Mouse (Mus musculus): ENCODE data around the gene Ficd. TPM values are rescaled to one million over a fixed set of nuclear protein-coding genes. Genes with fewer than 3 reads are reported as not detected.

Gene Ficd
- 1 to 10 TPM; 7.3 to 7.7 TPM for total RNA-seq (2021)
- long read RNA-seq, experiment 1, transcript Ficd-201 (3 exons, 3,133 nt), result major isoform, 17 of 28 reads
- long read RNA-seq, experiment 1, partial matches to known transcripts, result 11 of 28 reads
- long read RNA-seq, experiment 1, other reads (novel, unspliced or antisense), result 0 of 28 reads
- long read RNA-seq, experiment 2, transcript Ficd-201 (3 exons, 3,133 nt), result major isoform, 13 of 15 reads
- long read RNA-seq, experiment 2, partial matches to known transcripts, result 0 of 15 reads
- long read RNA-seq, experiment 2, other reads (novel, unspliced or antisense), result 2 of 15 reads

DNA sequence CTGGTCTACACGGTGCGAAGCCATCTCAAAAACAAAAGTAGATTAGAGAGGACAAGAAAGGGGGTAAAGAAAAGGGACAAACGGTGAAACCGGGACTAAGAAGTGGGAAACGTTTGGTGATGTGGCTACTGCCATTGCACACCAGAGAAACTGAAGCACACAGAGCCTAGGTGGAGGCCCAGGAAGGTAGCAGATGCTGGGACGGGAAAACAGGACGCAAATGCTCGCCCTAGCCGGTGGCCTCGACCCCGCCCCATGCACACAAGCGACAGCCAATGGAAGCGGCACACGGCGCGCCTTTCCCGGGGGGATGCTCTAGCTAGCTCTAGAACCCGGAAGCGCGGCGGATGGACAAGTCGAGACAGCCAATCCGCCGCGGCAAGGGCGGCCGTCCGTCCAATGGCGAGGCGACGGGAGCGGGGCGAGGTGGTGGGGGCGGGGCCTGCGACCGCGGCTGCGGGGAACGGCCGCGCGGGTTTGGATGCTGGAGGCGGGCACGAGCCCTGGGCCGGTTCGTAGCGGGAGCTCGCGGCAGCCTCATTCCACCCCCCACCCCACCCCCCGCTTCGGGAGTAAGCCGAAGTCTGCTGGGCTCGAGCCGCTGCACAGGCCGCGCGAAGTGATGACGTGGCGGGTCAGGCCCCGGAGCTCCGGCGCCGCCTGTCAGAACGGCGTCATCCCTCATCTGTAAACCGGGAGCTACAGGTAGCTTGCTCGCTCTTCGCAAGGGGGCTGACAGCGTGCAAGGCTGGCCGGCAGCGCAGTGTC lies at the start of gene Ficd:
Gene Ficd (plus strand): TSS at position 459 of the 768 bp plus-strand sequence.
- peak; percentile 95 for DNase-seq

DNA sequence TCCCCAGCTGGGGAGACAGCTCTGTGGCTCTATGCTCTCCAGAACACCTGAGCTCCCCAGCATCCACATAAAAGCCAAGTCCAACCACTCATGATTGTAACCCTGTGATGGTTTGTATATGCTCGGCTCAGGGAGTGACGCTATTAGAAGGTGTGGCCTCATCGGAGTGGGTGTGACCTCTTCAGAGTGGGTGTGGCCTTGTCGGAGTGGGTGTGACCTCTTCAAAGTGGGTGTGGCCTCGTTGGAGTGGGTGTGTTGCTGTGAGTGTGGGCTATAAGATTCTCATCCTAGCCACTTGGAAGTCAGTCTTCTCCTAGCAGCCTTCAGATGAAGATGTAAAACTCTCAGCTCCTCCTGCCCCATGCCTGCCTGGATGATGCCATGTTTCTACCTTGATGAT lies 48.1 kb upstream of the Ficd start:
- DNase-seq, result no peak

DNA sequence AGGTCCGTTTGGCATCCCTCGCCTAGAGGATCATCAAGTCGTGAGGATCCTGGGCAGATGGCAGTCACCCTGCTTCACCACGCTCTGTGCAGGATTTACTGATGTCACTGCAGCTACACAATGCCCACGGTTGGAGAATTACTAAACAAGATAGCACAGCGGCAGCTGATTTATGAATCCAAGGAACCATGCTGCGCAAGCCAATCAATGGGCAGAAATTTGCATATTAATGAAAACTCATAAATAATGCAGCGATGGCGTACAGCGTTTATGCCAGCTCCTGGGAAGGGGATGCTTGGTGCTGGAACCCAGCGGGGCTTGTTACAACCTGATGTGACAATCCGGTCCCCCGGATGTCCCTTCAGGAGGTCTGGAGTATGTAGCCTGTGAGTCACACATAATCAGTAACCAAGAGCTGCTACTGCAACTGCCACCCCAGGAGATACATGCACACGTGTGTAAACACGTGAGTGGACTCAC lies 45.5 kb upstream of the Ficd start:
- no peak for DNase-seq

DNA sequence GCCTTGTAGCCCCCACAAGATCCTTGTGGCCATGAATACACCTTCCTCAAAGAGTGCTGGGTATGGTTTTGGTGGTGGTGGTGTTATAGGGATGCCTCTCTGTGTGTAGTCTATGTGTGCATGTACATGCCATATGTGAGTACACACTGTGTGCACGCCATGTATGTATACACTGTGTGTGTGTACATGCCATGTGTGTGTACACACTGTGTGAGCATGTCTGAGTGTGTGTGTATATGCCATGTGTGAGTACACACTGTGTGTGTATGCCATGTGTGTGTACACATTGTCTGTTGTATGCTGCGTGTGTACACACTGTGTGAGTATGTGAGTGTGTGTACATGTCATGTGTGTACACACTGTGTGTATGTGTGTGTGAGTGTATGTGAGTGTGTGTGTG lies 44.7 kb upstream of the Ficd start:
- no peak for DNase-seq

DNA sequence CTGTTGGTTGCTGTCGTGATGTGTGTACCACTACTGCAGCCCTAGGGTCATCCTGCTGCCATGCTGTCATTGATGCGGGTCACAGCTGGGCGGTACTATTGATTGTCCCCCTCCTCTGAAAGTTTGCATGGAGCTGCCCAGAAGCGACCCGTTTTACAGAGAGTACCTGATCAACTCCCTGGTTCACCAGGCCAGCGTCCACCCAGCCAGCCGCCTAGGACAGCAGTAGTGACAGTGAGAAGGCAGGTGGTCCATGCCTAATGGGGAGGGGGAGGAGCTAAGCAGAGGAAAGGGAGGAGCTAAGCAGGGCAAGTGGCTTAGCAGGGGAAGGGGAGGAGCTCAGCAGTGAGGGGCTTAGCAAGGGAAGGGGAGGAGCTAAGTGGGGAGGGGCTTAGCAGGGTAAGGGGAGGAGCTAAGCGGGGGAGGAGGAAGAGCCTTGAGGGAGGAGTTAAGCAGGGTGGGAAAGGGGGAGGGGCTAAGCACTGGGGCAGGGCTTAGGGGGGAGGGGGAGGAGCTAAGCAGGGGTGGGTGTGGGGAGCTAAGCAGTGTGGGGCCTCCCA lies 42.3 kb upstream of the Ficd start:
- no peak for DNase-seq

DNA sequence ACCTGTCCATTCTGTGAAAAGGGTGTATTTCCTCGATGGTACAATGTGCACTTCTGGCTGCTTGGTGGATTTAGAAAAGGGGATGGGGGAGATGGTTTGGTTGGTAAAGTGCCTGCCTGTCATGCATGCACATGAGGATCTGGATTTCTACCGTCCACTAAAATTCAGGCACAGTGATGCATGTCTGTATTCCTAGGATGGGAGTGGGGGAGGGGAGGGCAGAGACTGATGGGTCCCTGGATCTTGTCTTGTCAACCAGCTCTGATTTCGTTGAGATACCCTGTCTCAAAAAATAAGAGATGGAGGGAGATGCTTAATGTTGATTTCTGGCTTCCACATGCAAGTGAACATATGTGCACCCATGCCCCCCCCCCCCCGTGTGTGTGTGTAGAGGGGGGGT lies 41.6 kb upstream of the Ficd start:
- DNase-seq, result no peak

DNA sequence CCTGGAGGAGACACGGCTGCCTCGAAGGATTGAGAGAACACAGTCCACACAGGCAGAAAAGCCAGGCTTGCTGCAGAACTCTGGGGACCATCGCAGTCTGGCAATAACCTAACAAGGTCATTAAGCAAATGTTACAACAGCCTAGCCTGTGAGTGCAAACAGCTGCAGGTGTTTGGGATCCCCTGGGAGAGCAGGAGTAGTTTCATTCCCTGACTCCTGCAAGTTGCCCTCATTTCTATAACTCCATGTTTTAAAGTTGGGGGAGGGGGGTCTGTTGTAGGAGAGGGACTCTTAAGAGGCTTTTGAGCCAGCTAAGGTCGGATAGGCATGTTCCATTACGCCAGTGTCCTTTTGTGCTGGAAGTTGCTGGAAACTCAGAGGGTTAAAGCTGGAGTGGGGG lies 41.2 kb upstream of the Ficd start:
- DNase-seq, result peak; percentile 29

DNA sequence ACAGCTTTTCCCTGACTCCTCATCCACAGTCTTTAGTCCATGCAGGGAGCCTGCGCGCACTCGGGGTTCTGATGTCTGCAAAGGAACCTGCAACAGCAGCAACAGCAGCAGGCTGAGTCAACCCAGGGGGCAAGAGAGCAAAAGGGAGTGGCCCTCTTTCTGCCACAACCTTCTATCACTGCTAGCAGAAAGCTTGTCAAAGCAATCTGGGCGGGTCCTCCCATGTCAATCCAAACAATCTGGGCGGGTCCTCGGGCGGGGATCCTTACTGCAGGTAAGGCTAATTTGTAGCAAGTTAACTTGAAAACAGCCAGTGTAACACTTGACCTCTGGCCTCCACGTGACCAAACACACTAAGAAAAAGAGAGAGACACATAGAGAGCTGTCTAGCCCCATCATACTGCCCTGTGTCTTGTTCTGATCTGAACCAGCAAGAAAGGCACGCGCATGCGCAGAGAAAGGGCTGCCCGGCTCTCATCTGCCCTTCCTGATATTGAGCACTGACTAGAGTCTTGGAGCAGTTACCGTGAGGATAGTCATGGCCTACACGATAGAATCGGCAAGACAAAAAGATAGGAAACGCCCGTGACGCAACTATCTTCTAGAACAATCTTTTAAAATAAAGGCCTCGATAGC lies 35.1 kb upstream of the Ficd start:
- DNase-seq, result no peak

DNA sequence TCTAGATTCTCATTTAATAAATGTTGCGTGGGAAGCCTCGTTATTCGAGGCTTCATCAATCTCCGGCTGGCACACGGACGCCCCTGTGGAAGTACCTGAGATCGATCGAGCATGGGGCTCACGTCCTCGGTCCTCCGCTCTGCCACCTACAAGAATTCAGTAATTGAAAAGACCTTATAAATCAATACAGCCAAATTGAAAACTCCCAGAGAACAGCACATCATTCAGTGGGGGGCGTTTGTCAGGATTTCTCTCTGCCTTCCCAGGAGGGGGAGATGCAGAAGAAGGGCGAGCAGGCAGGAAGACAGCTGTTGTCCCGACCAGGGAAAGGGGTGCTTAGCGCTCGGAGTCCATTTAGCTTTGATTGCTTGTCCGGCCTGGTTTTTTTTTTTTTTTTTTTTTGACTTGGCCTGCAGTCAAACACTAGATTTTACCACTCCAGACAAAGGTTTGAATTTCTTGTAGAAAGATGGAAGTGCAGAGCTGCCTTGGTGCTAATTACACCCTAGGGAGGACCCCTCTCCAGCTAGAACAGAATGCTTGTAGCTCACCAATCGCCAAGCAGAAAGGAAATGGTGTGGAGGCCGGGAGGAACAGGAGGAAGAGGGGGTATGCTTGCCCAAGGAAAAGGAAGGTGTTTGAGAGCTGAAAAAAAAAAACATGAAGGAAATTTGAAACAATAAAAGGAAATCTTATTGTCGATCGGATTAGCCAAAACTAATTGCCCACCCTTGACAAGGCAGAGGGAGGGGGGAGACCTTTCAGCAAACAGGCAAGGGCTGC lies 31.6 kb upstream of the Ficd start:
- no peak for DNase-seq

DNA sequence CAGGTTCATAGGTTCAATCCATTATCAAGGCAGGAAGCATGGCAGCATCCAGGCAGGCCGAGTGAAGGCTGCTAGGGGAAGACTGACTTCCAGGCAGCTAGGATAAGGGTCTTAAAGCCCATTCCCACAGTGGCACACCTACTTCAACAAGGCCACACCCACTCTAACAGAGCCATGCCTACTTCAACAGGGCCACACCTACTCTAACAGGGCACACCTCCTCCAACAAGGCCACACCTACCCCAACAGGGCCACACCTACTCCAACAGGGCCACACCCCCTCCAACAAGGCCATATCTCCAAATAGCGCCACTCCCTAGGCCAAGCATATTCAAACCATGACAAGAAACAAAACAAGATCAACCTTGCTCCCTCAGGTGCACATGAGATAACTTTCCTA lies 22.7 kb upstream of the Ficd start:
- no peak for DNase-seq

DNA sequence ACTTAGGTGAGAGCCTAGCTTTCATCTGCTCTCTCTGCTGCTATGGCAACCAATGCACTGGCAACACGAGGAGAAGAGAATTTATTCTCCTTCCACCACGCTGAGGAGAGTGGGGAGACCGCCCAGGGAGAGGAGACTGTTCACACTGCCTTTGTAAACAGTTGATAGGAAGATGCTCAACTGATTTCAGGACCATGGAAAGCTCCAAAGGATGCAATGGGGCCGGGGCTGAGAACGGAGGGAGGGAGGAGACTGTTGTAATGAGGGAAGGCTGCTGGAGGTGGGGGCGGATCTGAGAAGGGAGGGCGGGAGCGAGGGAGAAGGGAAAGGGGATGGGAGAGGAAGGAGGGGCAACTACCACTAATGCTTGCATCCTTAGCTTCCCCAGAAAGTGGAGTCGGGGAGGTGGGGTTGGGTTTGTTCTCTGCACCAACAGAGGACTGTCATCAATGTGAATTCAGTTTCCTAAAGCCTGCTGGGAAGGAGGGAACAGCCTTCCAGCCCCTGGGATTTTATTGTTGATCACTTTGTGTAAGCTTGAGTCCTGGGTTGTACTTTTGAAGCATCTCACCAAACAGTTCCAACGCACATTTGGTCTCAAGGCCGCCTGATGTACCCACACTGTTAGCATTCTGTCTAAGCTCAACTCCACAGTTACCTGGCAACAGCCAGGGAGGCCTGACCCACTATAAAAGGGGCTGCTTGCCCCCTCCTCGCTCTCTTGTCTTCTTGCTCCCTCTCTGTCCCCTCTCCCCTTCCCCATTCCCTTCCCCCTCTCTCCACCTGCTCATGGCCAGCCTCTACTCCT lies 18.8 kb upstream of the Ficd start:
- DNase-seq, result peak; percentile 56

DNA sequence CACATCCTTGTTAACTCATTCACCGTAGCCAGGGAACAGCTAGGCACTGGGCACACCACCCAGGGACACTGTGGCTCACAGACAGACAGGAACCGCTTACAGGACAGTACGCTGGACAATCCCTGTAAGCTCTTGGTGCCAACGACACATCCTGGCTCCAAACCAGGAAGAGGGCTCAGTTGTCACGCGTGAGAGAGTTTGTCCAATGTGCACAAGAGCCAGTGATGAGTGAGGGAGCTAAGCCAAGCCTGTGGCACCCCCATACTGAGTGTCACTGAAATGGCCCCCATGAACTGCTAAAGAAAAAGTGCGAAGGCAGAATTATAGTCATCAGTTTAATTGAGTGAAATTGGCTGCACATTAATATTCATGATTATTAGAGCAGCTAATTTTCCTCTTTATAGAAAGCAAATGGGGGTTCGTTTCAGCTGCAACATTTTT lies 16.4 kb upstream of the Ficd start:
- DNase-seq, result no peak

DNA sequence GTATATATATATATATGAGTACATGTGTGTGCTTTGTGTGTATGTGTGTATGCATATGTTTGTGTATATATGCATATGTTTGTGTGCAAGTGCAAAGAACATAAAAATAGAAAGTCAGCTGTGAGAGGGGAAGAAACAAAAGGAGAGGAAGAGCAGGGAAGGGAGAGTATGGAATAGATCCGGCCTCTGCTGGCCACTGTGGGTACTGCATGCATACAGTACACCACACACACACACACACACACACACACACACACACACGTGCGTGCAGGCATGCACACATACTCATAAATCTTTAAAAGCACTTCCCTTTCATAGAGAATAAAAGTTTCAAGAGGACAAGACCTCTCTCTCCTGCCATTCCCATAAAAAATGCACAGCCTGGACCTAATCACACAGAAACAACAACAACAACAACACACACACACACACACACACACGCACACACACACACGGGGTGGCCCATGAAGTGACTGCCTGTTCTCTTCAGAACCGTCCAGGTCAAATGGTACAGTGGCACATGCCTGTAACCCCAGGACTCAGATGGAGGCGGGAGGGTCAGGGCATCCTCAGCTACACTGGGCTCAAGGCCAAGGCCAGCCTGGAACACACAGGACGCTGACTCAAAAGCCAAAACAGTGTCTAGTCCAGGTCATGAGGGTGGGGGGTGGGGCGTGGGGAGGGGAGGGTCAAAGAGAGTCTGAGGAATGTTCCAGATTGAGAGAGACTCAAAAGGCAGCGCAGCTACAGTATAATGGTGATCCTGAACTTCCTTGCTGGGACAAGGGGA lies 13.2 kb upstream of the Ficd start:
- no peak for DNase-seq

DNA sequence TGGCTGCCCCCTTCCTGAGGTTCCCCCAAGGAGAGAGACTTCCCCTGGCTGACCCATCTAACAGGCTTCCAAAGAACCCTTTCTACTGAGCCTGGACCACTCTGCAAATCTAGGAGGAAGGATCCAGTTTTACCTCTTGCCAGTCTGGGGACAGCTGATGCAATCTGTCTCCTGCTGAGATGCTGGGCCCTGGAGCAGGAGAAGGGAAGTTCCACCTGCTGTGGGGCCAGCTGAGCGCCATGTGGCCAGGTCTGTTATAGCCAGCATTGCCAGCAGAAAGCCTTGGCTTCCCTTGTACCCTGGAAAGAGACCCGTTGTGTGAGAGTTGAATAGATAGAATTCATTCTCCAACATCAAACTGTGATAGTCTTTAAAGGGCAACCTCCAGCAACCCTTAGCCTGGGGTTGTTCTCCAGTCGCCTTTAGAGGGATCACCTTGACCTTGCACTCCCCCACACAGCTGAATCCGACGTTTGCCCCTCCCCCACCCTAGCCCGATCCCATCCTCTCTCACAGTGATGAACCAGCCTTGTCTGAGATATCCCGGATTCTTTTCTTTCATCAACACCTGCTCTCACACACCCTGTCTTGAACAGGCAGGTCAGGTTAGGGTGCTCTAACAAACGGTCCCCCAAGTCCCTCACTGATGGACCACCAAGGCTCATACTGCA lies 11.9 kb upstream of the Ficd start:
- no peak for DNase-seq

DNA sequence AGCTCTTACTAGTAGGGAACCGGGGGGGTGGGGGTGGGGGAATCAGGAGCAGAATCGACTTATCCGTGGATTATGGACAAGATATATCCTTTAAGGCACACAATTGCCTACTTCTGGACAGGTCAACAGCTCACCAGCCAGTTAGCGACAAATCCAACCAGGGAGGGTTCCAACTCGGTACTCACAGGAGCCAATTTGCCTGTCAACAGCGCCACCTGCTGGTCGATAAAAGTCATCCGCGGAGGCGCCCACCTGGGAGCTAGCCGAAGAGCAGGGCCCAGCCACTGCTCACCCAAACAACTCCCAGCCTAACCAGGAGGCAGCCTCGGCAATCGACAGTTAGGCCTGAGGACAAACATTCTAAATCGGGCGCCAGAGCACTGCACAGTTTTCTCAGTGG lies 11.2 kb upstream of the Ficd start, which contains the start of gene 1700069L16Rik:
Gene 1700069L16Rik (minus strand): TSS at position 327 of the 400 bp plus-strand sequence.
- peak; percentile 87 for DNase-seq

DNA sequence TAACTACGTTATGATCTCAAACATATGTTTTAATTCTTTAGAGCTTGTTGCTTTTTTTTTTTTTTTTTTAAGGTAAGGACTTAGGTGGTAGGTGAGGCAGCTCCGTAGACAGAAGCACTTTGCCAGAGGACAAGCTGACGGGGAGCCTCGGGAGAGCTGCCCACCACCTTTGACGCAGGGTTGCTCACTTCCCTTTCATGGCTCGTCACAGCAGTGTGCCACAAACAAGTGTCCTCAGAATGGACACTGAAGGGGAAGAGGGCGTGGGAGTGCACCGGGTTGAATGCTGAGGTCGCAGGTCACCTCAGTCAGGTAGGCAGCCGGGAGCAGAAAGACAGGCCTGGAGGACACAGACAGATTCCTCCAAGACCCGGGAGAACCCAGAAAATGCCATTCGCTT lies 10.2 kb upstream of the Ficd start:
- DNase-seq, result no peak

DNA sequence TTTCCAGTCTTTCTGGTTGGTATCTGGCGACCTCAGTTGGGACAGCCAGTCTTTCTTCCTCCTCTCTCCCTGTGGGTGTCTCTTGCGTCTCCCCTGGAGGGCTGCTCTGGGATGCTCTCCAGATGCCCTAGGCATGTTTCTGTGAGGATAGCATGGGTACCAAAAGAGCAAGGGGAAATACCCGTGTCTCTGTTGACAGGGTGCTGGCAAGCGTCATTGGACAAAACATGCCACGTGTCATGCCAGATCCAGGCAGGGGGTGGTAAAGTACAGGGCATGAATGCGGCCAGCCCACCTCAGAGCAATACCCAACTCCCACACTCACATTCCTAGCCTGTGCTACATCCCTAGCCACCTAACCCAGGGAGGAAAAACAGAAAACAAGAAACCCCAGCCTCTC lies 9.0 kb upstream of the Ficd start:
- DNase-seq, result no peak

DNA sequence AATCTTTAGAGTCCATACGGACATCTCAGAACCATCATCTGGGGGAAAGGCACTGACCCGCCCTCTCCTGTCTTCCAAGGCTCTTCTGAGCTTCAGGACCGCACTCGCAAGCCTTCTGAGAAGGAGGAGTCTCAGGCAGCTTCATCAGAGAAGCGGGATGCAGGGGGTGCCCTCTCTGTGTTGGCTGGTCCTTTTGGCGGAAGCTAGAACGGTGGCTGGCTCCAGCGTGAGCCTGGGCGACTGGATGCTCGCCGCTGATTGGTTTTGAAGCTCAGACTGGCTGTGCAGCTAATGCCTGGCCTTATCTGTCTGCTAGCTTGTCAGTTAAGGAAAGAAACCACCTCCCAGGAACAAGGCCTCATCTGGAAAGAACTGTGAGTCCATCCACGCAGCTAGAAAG lies 8.4 kb upstream of the Ficd start:
- DNase-seq, result no peak

DNA sequence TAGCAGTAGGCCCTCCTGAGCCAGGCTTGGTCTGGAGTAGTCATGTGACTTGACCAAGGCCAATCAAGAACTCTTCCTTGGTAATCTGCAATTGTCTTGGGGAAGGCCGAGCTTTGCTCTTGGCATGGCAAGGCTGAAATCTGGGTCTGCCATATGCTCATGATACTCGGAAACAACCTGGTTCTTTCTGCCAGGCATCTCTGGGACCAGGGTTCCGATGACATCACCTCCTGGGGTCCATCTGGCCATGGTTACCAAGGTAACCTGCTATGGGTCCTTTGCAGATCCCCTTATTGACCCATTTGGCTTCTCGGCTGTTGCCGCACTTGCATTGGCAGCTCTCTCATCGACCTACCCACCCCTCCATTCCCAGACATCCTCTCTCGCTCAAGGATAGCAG lies 7.6 kb upstream of the Ficd start:
- no peak for DNase-seq

DNA sequence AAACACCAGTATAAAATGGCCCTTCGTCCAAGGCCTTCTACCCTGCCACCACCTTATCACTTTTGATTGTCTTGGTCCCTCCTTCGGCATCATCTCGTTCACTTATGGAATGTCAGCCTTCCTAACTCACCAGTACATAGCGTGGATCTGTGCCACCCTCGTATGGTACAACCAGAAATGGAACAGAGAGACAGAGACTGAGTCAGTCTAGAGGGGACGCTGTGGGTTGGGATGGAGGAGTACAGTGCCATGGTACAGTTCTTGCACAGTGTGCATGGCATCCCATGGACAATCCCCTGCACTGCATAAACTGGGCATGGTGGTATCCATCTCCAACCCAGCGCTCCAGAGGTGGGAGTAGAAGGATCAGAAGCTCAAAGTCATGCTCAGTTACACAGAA lies 6.9 kb upstream of the Ficd start:
- DNase-seq, result no peak

Measured in adrenal gland, postnatal 10 days (tissue).